In genomic region chr6:92905922-92906321, GRCm38 (mm10) we compare ENCODE assay signal across 11 mouse cellular contexts. TPM values are rescaled to one million over a fixed set of nuclear protein-coding genes. Genes with fewer than 3 reads are reported as not detected.
A peak's percentile ranks its signal among the peaks of the same experiment; 100 is the strongest.
DNase-seq lines count a peak whose midpoint lies in the region; ATAC-seq and TF ChIP-seq lines count a peak whose summit lies in the region.
"Had no signal": no experiment of that assay in that cellular context is flagged by ENCODE, and none has a peak within 500 bp of the region (broad histone marks: within the 10 kb centered on the region; RNA-seq: fewer than 3 reads in every experiment).

No protein-coding gene starts in this region.

- no peak overlapping the region for H3K4me3 ChIP-seq in liver, adult 2 months (ENCODE audit: insufficient read depth, low read depth, low read length)
- H3K4me3 ChIP-seq in liver, embryonic 12.5 days, result no peak overlapping the region
- H3K4me3 ChIP-seq in kidney, adult 2 months (ENCODE audit: insufficient read depth, low read depth, low read length), result no peak overlapping the region

- H3K4me2 ChIP-seq in liver, embryonic 12.5 days, result no peak overlapping the region

- H3K9me3 ChIP-seq in liver, embryonic 12.5 days (replicated peaks), result no peaks in the 10 kb centered on the region

- H3K27ac ChIP-seq in liver, adult 2 months (replicated peaks; ENCODE audit: insufficient read depth, low read depth, low read length), result no peak overlapping the region; the same call in 1 of the 2 replicates
- no peak overlapping the region for H3K27ac ChIP-seq in liver, embryonic 12.5 days
- no peak overlapping the region for H3K27ac ChIP-seq in kidney, adult 2 months (ENCODE audit: insufficient read depth, low read depth, low read length)
- H3K27ac ChIP-seq: liver, embryonic 14.5 days had no signal

- H3K9ac ChIP-seq in liver, adult 2 months (ENCODE audit: low read depth, low read length), result no peak overlapping the region
- no peak overlapping the region for H3K9ac ChIP-seq in liver, embryonic 12.5 days
- H3K9ac ChIP-seq: liver, embryonic 14.5 days had no signal

- no peaks in the 10 kb centered on the region for H3K27me3 ChIP-seq in liver, adult 2 months (ENCODE audit: control insufficient read depth, insufficient read depth, low read length)
- H3K27me3 ChIP-seq in liver, embryonic 12.5 days (replicated peaks), result no peaks in the 10 kb centered on the region
- no peaks in the 10 kb centered on the region for H3K27me3 ChIP-seq in kidney, adult 2 months (replicated peaks; ENCODE audit: control insufficient read depth, insufficient read depth, low read length)

- intact Hi-C loops in gastrocnemius, postnatal 14 days (cut with DNase I; ENCODE audit: low total_unique reads), result no loop called here

- 22% methylated on average over 5 of the region's 5 CpGs for WGBS in liver, adult 2 months
- WGBS in liver, embryonic 12.5 days (ENCODE audit: insufficient replicate concordance), result 11% methylated on average over 5 of the region's 5 CpGs
- WGBS in kidney, adult 2 months, result 28% methylated on average over 5 of the region's 5 CpGs

- H3K79me2 ChIP-seq in liver, adult 2 months (ENCODE audit: control insufficient read depth, insufficient read depth, low read length), result no peaks in the 10 kb centered on the region

- peak; percentile 43 for DNase-seq in liver, adult 2 months (ENCODE audit: extremely low read depth, low read depth, low spot score)
- peak; percentile 32 for DNase-seq in gastrocnemius, postnatal 14 days
- DNase-seq in kidney, adult 2 months, result peak; percentile 82
- DNase-seq in lung, postnatal 4 days, result peak; percentile 34 to 54
- no peak for DNase-seq in T-cell, adult 2 months (ENCODE audit: low spot score)

- peak; percentile 23; the same call in 1 of the 2 replicates for TF ChIP-seq CTCF in liver, adult 2 months (IDR thresholded peaks at IDR 0.05; ENCODE audit: low read depth, low read length)
- TF ChIP-seq CTCF in kidney, adult 2 months (conservative IDR thresholded peaks at IDR 0.05; ENCODE audit: insufficient read depth, insufficient read length, low read depth, low read length), result no peak

- TF ChIP-seq POLR2A in liver, adult 2 months (IDR thresholded peaks at IDR 0.05; ENCODE audit: extremely low read depth, insufficient read depth, low read length), result no peak
- no peak for TF ChIP-seq POLR2A in kidney, adult 2 months (IDR thresholded peaks at IDR 0.05; ENCODE audit: low read depth, low read length)

- no peaks in the 10 kb centered on the region for H3K36me3 ChIP-seq in liver, adult 2 months (ENCODE audit: control insufficient read depth, insufficient read depth, low read length)
- peaks cover 3% of the 10 kb centered on the region; the same call in 1 of the 2 replicates for H3K36me3 ChIP-seq in liver, embryonic 12.5 days
- no peaks in the 10 kb centered on the region; the same call in 1 of the 2 replicates for H3K36me3 ChIP-seq in kidney, adult 2 months (ENCODE audit: control insufficient read depth, insufficient read depth, low read length)

- no peaks in the 10 kb centered on the region for H3K4me1 ChIP-seq in liver, adult 2 months (ENCODE audit: control insufficient read depth, insufficient read depth, low read length)
- H3K4me1 ChIP-seq in liver, embryonic 12.5 days, result no peaks in the 10 kb centered on the region
- H3K4me1 ChIP-seq in kidney, adult 2 months (ENCODE audit: control insufficient read depth, insufficient read depth, low read length), result peaks cover 3% of the 10 kb centered on the region; the same call in 1 of the 2 replicates

- no peak for ATAC-seq in liver, embryonic 12.5 days
- no peak for ATAC-seq in cerebellum, adult (ENCODE audit: insufficient number of reproducible peaks, low FRiP score, low TSS enrichment)
- ATAC-seq in frontal cortex, adult (ENCODE audit: low TSS enrichment), result no peak

RNA-seq across cellular contexts. Expression of gene Gm15737, which starts 36.8 kb away (rescaled TPM):
- not detected in 2 replicates for total RNA-seq in liver, adult 2 months (2014; rRNA removed)
- polyA plus RNA-seq in liver, adult 2 months (2012; rRNA removed), result not detected in 2 replicates
- 0.02 TPM in 1 of 2 replicates, not detected in the other for polyA plus RNA-seq in liver, embryonic 12.5 days (2016; fragmentation: Nextera tagmentation; extraction: Ambion mirVana)
- under 1 TPM; 0.64 to 0.80 TPM for total RNA-seq in gastrocnemius, postnatal 14 days (2021)
- 0.01 TPM in 1 of 2 replicates, not detected in the other for polyA plus RNA-seq in kidney, adult 2 months (2012; rRNA removed)
- total RNA-seq: hematopoietic stem cell, adult 5-6 weeks had no signal
- polyA plus RNA-seq: liver, embryonic 14.5 days; testis, adult 2 months had no signal

RNA-seq across cellular contexts. Expression of gene Adamts9, which starts 37.4 kb away (rescaled TPM):
- total RNA-seq in liver, adult 2 months (2014; rRNA removed), result 1.9 and 2.1 TPM in 2 replicates
- polyA plus RNA-seq in liver, adult 2 months (2012; rRNA removed), result 0.43 and 0.60 TPM in 2 replicates
- 2.0 and 2.3 TPM in 2 replicates for polyA plus RNA-seq in liver, embryonic 12.5 days (2016; fragmentation: Nextera tagmentation; extraction: Ambion mirVana)
- total RNA-seq in gastrocnemius, postnatal 14 days (2021), result 10 to 100 TPM; 11.7 to 19.0 TPM
- 6.3 and 6.7 TPM in 2 replicates for polyA plus RNA-seq in kidney, adult 2 months (2012; rRNA removed)
